Mouse (Mus musculus) thymus, adult 2 months (tissue): ENCODE results near the gene Dhx16.

Source experiments
- CTCF ChIP-seq: fragments of 200-500 bp; IDR thresholded peaks from 2 replicates; pipeline ENCODE4 v1.5.1; 2012; ENCODE audit warnings: mild to moderate bottlenecking, control low read depth, low read length, moderate library complexity, borderline replicate concordance; ENCODE audit not compliant: control insufficient read depth, poor library complexity, insufficient read depth; ENCODE audit errors: extremely low read depth
- POLR2A ChIP-seq: fragments of 200-500 bp; IDR thresholded peaks from 2 replicates; pipeline ENCODE4 v1.6.1; 2012; ENCODE audit warnings: mild to moderate bottlenecking, low read length, control low read depth, moderate library complexity; ENCODE audit not compliant: control insufficient read depth, poor library complexity, insufficient read depth; ENCODE audit errors: extremely low read depth

DNA sequence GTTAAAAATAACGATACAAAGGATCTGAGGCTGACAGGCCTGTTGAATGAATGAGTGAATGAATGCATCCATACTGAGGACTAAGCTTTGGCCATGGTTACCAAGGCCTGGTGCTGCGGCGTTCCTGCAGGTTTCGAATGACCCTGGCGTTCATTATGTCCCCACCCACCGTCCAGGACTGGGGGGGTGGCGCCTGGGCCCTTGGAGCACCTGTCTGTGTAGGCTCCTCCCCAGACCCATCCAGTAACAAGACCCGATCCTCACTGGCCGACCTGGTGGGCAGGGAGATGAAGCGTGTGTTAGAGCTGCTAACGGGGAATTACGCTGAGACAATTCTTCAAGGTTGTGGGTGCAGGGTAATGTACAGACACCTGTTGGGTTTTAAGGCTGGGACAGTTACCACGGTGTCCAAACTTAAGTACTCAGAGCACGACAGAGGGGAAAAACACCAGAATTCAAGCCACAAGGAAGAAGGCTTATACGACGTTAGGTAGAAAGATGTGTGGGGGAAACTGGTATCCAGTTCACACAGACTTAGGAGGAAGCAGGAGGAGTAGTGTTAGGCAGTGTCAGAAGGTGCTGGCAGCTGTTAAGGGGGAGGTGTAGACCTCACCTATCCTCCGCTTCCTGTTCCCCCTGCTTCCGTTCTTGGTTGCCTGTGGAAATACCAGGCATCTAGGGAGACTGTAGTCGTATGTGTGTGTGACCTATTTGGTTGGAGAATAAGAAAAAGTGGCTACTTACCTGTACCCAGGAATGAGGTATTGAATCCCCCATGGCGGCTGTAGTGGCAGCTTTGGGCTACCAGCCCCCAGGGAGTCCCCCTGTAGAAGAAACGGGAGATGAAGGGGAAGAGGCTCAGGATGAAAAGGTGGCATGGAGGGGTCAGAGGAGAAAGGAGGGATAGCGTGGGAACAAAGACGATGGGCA lies 18.3 kb downstream of the Dhx16 start:
- no peak for TF ChIP-seq CTCF
- no peak for TF ChIP-seq POLR2A
